Comparison of ENCODE assay signal across 8 mouse cellular contexts in genomic region chr5:118560385-118561085, GRCm38 (mm10). TPM values are rescaled to one million over a fixed set of nuclear protein-coding genes. Genes with fewer than 3 reads are reported as not detected.
DNase-seq lines count a peak whose midpoint lies in the region; ATAC-seq and TF ChIP-seq lines count a peak whose summit lies in the region.

TSS of gene Med13l (plus strand) at chr5:118560679.

- no peaks in the 10 kb centered on the region for H3K9me3 ChIP-seq in ES-Bruce4 (replicated peaks; ENCODE audit: control insufficient read depth, insufficient read depth, low read length, poor library complexity, severe bottlenecking)
- 0 out of 2 replicates have a peak, but pooled peaks cover under 1% of the 10 kb centered on the region for H3K9me3 ChIP-seq in forebrain, embryonic 12.5 days
- H3K9me3 ChIP-seq in lung, embryonic 16.5 days (ENCODE audit: control insufficient read depth, low read length) = no peaks in the 10 kb centered on the region

- H3K36me3 ChIP-seq in ES-Bruce4 (ENCODE audit: control insufficient read depth, insufficient read depth, low read length, poor library complexity, severe bottlenecking) = no peaks in the 10 kb centered on the region
- no peaks in the 10 kb centered on the region for H3K36me3 ChIP-seq in forebrain, embryonic 12.5 days (replicated peaks)
- H3K36me3 ChIP-seq in lung, embryonic 16.5 days (ENCODE audit: control insufficient read depth, insufficient read depth, low read length) = no peaks in the 10 kb centered on the region

- under 1% methylated on average over 33 of the region's 120 CpGs for WGBS in forebrain, embryonic 12.5 days
- 2% methylated on average over 19 of the region's 120 CpGs for WGBS in lung, embryonic 16.5 days

- TF ChIP-seq EP300 in ES-Bruce4 (IDR thresholded peaks at IDR 0.05; ENCODE audit: insufficient read depth, low read depth, low read length) = no peak

- H3K9ac ChIP-seq in ES-Bruce4 (ENCODE audit: low read depth, poor library complexity, severe bottlenecking) = peak within 1 kb of the TSS; percentile 95
- H3K9ac ChIP-seq in forebrain, embryonic 12.5 days = peak within 1 kb of the TSS; percentile 94
- H3K9ac ChIP-seq in lung, embryonic 16.5 days (ENCODE audit: low read length) = peak within 1 kb of the TSS; percentile 96

- intact Hi-C loops in heart, postnatal 14 days (cut with DNase I) = loop anchor here (1.0 to 10.0 kb wide), 4 partner anchors 83 to 286 kb away; no protein-coding TSS in a partner anchor

- H3K27me3 ChIP-seq in ES-Bruce4 (ENCODE audit: control insufficient read depth, insufficient read depth, low read length, poor library complexity, severe bottlenecking) = no peaks in the 10 kb centered on the region
- peaks cover 16% of the 10 kb centered on the region; the same call in 1 of the 2 replicates for H3K27me3 ChIP-seq in forebrain, embryonic 12.5 days
- peaks cover 22% of the 10 kb centered on the region for H3K27me3 ChIP-seq in lung, embryonic 16.5 days (ENCODE audit: control insufficient read depth, insufficient read depth, low read depth, low read length)

- no peak for TF ChIP-seq CTCF in ES-Bruce4 (IDR thresholded peaks at IDR 0.05; ENCODE audit: low read depth, low read length)

- peak; percentile 24 for ATAC-seq in forebrain, embryonic 12.5 days (ENCODE audit: low FRiP score)
- ATAC-seq in lung, embryonic 16.5 days (ENCODE audit: low read depth) = peak; percentile 83

- peak; percentile 46 for DNase-seq in c-Kit-negative CD71-positive TER-119-positive erythroid progenitor cells, embryonic 14.5 days (ENCODE audit: low read depth, low spot score)
- peak; percentile 84 for DNase-seq in heart, postnatal 14 days
- DNase-seq in layer of hippocampus, adult 18-20 months (ENCODE audit: low spot score in 2 of 2) = peak in 1 of 2 experiments; percentile 38
- peak; percentile 59 for DNase-seq in ovary, adult 18-20 months (ENCODE audit: low spot score)
- peak; percentile 80 for DNase-seq in thymus, postnatal 25 days

- H3K27ac ChIP-seq in ES-Bruce4 (ENCODE audit: insufficient read depth, low read length) = peak within 1 kb of the TSS; percentile 6; the same call in 1 of the 2 replicates
- H3K27ac ChIP-seq in forebrain, embryonic 12.5 days = peak within 1 kb of the TSS; percentile 94
- peak within 1 kb of the TSS; percentile 89 for H3K27ac ChIP-seq in lung, embryonic 16.5 days (ENCODE audit: low read length)

- peak within 1 kb of the TSS; percentile 83 for H3K4me2 ChIP-seq in forebrain, embryonic 12.5 days
- peak within 1 kb of the TSS; percentile 93 for H3K4me2 ChIP-seq in lung, embryonic 16.5 days (ENCODE audit: low read depth, low read length)

- TF ChIP-seq POLR2A in ES-Bruce4 (IDR thresholded peaks at IDR 0.05; ENCODE audit: insufficient read depth, low read length) = no peak

- H3K4me1 ChIP-seq in ES-Bruce4 (ENCODE audit: control insufficient read depth, insufficient read depth, low read length) = peaks cover 12% of the 10 kb centered on the region
- H3K4me1 ChIP-seq in forebrain, embryonic 12.5 days = peaks cover 38% of the 10 kb centered on the region
- H3K4me1 ChIP-seq in lung, embryonic 16.5 days (replicated peaks; ENCODE audit: control insufficient read depth, insufficient read depth, low read length) = peaks cover 27% of the 10 kb centered on the region

- peak within 1 kb of the TSS; percentile 95 for H3K4me3 ChIP-seq in ES-Bruce4 (ENCODE audit: low read depth, low read length)
- H3K4me3 ChIP-seq in forebrain, embryonic 12.5 days (replicated peaks) = peak within 1 kb of the TSS; percentile 93
- H3K4me3 ChIP-seq in lung, embryonic 16.5 days (ENCODE audit: low read length) = peak within 1 kb of the TSS; percentile 82

RNA-seq across cellular contexts. Expression of gene Med13l, which starts in this region (rescaled TPM):
- polyA plus RNA-seq in ES-Bruce4 (2011; ENCODE audit: insufficient read depth, insufficient read length, low read depth, missing spikeins) = 43.9 and 46.0 TPM in 2 replicates
- polyA plus RNA-seq in forebrain, embryonic 12.5 days (2016; fragmentation: Nextera tagmentation; extraction: Ambion mirVana) = 17.7 and 19.1 TPM in 2 replicates
- total RNA-seq in heart, postnatal 14 days (2021) = 10 to 100 TPM; 33.0 to 34.8 TPM
- 100 to 1,000 TPM; 113 TPM for total RNA-seq in layer of hippocampus, adult 18-20 months (2021)
- 9.5 and 11.0 TPM in 2 replicates for polyA plus RNA-seq in lung, embryonic 16.5 days (2015; fragmentation: Nextera tagmentation; extraction: Ambion mirVana)

Comparison
In these comparisons a context has a peak if more than half of its experiments do, and no peak if none do; other contexts are left out.
1. H3K27ac ChIP-seq: peak in every context shown above with its lines; median percentile 94 in forebrain, embryonic 12.5 days; 89 in lung, embryonic 16.5 days; 6 in ES-Bruce4.